Mouse (Mus musculus) spleen, postnatal 10 days (tissue): ENCODE results near the gene Npr2.
A peak's percentile ranks its signal among the peaks of the same experiment; 100 is the strongest.
"Not testable (repeated sequence)": the region's sequence is repeated elsewhere in the genome, so short reads cannot be mapped to it uniquely, and the experiment has no call there.

Experiments used
- DNase-seq, 2 experiments: peaks; one replicate each; pipeline ENCODE4 v3.0.0; 2021 to 2022; ENCODE audit warnings: low spot score in 2 of 2

Gene Npr2

GRCm38 (mm10) chr4:43631046-43631955 is at the start of gene Npr2:
Gene Npr2 (plus strand): TSS chr4:43631935.
- DNase-seq: peak in 1 of 2 experiments; percentile 29

- no peak for DNase-seq
These were observed 49.5 kb upstream of the Npr2 start for GRCm38 (mm10) chr4:43582241-43582640.

GRCm38 (mm10) chr4:43583421-43583820 is 48.3 kb upstream of the Npr2 start:
- DNase-seq: no peak

- peak in 1 of 2 experiments; percentile 8 for DNase-seq
These were observed 47.0 kb upstream of the Npr2 start, which contains the start of gene Msmp for GRCm38 (mm10) chr4:43584444-43585416. Gene Msmp (minus strand): TSS chr4:43584494.

GRCm38 (mm10) chr4:43585682-43586081 is 46.1 kb upstream of the Npr2 start:
- no peak for DNase-seq

GRCm38 (mm10) chr4:43586411-43586810 is 45.3 kb upstream of the Npr2 start:
- DNase-seq: no peak

- DNase-seq: no peak
These were observed 44.1 kb upstream of the Npr2 start for GRCm38 (mm10) chr4:43587681-43588080.

- no peak for DNase-seq
These were observed 40.2 kb upstream of the Npr2 start for GRCm38 (mm10) chr4:43591543-43591942.

GRCm38 (mm10) chr4:43591961-43592360 is 39.8 kb upstream of the Npr2 start:
- no peak for DNase-seq

GRCm38 (mm10) chr4:43593453-43593852 is 38.3 kb upstream of the Npr2 start:
- no peak for DNase-seq

- DNase-seq: not testable (repeated sequence)
These were observed 35.1 kb upstream of the Npr2 start for GRCm38 (mm10) chr4:43596597-43596996.

- DNase-seq: no peak
These were observed 33.5 kb upstream of the Npr2 start for GRCm38 (mm10) chr4:43598200-43598599.

- DNase-seq: no peak
These were observed 32.9 kb upstream of the Npr2 start for GRCm38 (mm10) chr4:43598650-43599380.

GRCm38 (mm10) chr4:43600195-43600934 is 31.4 kb upstream of the Npr2 start:
- DNase-seq: no peak

GRCm38 (mm10) chr4:43604099-43604498 is 27.6 kb upstream of the Npr2 start:
- DNase-seq: no peak

- DNase-seq: peak; percentile 52 to 62
These were observed 26.7 kb upstream of the Npr2 start for GRCm38 (mm10) chr4:43604751-43605685.

GRCm38 (mm10) chr4:43612534-43612933 is 19.2 kb upstream of the Npr2 start:
- DNase-seq: no peak

GRCm38 (mm10) chr4:43613060-43613730 is 18.5 kb upstream of the Npr2 start:
- peak in 1 of 2 experiments; percentile 36 for DNase-seq
